Mouse (Mus musculus): ENCODE measurements around the gene Acvr1b.

Acvr1b gene

GRCm38 (mm10) chr15:101175131-101175460, 1.2 kb downstream of the Acvr1b start:
- DNase-seq (ENCODE audit: low read depth) = no peak

GRCm38 (mm10) chr15:101175613-101176283, 1.9 kb downstream of the Acvr1b start:
- no peak for DNase-seq (ENCODE audit: low read depth)

GRCm38 (mm10) chr15:101176284-101176680, 2.4 kb downstream of the Acvr1b start:
- no peak for DNase-seq (ENCODE audit: low read depth)

GRCm38 (mm10) chr15:101176795-101177691, 3.2 kb downstream of the Acvr1b start:
- no peak for DNase-seq (ENCODE audit: low read depth)

- DNase-seq (ENCODE audit: low read depth) = no peak
Measured at GRCm38 (mm10) chr15:101180363-101181105, 6.7 kb downstream of the Acvr1b start.

GRCm38 (mm10) chr15:101181106-101181466, 7.2 kb downstream of the Acvr1b start:
- no peak for DNase-seq (ENCODE audit: low read depth)

GRCm38 (mm10) chr15:101181500-101181899, 7.6 kb downstream of the Acvr1b start:
- no peak for DNase-seq (ENCODE audit: low read depth)

GRCm38 (mm10) chr15:101182676-101183075, 8.8 kb downstream of the Acvr1b start:
- no peak for DNase-seq (ENCODE audit: low read depth)

GRCm38 (mm10) chr15:101184300-101184699, 10.4 kb downstream of the Acvr1b start:
- DNase-seq (ENCODE audit: low read depth) = no peak

- DNase-seq (ENCODE audit: low read depth) = no peak
Measured at GRCm38 (mm10) chr15:101185549-101185948, 11.7 kb downstream of the Acvr1b start.

- DNase-seq (ENCODE audit: low read depth) = no peak
Measured at GRCm38 (mm10) chr15:101187907-101188306, 14.0 kb downstream of the Acvr1b start.

GRCm38 (mm10) chr15:101189981-101190761, 16.3 kb downstream of the Acvr1b start:
- DNase-seq (ENCODE audit: low read depth) = no peak

GRCm38 (mm10) chr15:101190762-101191150, 16.9 kb downstream of the Acvr1b start:
- DNase-seq (ENCODE audit: low read depth) = no peak

GRCm38 (mm10) chr15:101191459-101192259, 17.8 kb downstream of the Acvr1b start:
- DNase-seq (ENCODE audit: low read depth) = no peak

GRCm38 (mm10) chr15:101192260-101192640, 18.4 kb downstream of the Acvr1b start:
- DNase-seq (ENCODE audit: low read depth) = no peak

- DNase-seq (ENCODE audit: low read depth) = no peak
Measured at GRCm38 (mm10) chr15:101192651-101193050, 18.8 kb downstream of the Acvr1b start.

GRCm38 (mm10) chr15:101193971-101194370, 20.1 kb downstream of the Acvr1b start:
- no peak for DNase-seq (ENCODE audit: low read depth)

GRCm38 (mm10) chr15:101194951-101195823, 21.3 kb downstream of the Acvr1b start:
- DNase-seq (ENCODE audit: low read depth) = no peak

GRCm38 (mm10) chr15:101196079-101196795, 22.4 kb downstream of the Acvr1b start:
- DNase-seq (ENCODE audit: low read depth) = no peak
